Mouse (Mus musculus) adrenal gland, postnatal 4 days (tissue): Measurements from ENCODE around the gene Vmn1r57. TPM values are rescaled to one million over a fixed set of nuclear protein-coding genes. Genes with fewer than 3 reads are reported as not detected.
"Not testable (repeated sequence)": the region's sequence is repeated elsewhere in the genome, so short reads cannot be mapped to it uniquely, and the experiment has no call there.

Source experiments
- DNase-seq, 2 experiments: peaks; one replicate each; pipeline ENCODE4 v3.0.0; 2021 to 2022; ENCODE audit warnings: low spot score in 2 of 2, mixed read lengths in 2 of 2
- long read RNA-seq, 2 experiments: library from polyadenylated mRNA; stranded (forward); transcript quantifications; one replicate each; pipeline ENCODE4 v2.0.0; 2021
- total RNA-seq, 2 experiments: library from RNA; stranded (reverse); gene quantifications; 2 replicates each; pipeline ENCODE4 v1.2.3; 2021

Vmn1r57 gene
- not detected for total RNA-seq
- long read RNA-seq, experiment 1, result 0 reads
- long read RNA-seq, experiment 2, result 0 reads

- not testable (repeated sequence) for DNase-seq
These were observed at the start of gene Vmn1r57 for GRCm38 (mm10) chr7:5218193-5218592. Vmn1r57 (plus strand) TSS chr7:5218493.

DNA sequence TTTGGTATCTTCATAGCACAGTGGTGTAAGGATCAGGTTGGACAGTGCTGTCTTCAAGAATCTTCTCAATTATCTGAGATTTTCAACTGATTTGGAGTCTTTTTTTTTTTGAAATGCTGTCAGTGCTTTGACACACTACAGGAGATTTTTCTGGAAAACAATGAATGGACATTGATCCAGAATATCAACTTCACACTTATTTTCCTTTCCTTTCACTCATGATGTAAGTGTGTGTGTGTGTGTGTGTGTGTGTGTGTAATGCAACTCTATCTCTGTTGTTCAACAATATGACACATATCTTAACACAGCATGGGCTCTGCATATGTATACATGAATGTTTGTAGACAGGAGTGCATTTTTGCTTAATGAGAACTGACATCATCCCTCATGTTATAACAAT lies 21.6 kb upstream of the Vmn1r57 start, which contains the start of gene Vmn1r56:
Vmn1r56 (minus strand) TSS at position 101 of the 400 bp plus-strand sequence.
- not testable (repeated sequence) for DNase-seq

DNA sequence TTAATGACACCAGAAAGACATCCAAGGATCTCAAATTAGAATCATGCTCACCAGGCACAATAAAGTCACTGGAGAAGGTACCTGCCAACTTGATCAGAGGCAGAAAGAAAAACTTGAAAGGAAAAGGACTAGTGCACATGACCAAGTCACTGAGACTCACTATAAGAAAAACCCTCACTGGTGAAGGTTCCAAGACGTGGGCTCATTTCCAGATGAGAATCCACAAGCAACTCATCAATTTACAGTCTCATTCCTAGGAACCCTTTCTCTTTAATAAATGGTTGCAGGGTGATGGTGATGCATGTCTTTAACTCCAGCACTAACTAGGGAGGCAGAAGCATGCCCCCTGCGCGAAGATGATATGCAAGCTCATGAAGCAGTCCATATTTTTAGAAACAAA lies 44.8 kb downstream of the Vmn1r57 start:
- DNase-seq, result no peak

Other genes with a start within 250 kb of the Vmn1r57 start
- gene Sbk3, start 247.3 kb upstream of the Vmn1r57 start, total RNA-seq, result under 1 TPM; 0.20 to 0.28 TPM
- gene Zfp579, start 222.3 kb upstream of the Vmn1r57 start, total RNA-seq, result 10 to 100 TPM; 34.1 to 35.2 TPM
- 10 to 100 TPM; 10.6 to 11.1 TPM for gene Zfp524, start 204.1 kb upstream of the Vmn1r57 start, total RNA-seq
- gene Fiz1, start 203.8 kb upstream of the Vmn1r57 start, total RNA-seq, result 10 to 100 TPM; 39.6 to 40.5 TPM
- gene Gm44973, start 203.0 kb upstream of the Vmn1r57 start, total RNA-seq, result not detected
- gene Zfp865, start 198.1 kb upstream of the Vmn1r57 start, total RNA-seq, result 10 to 100 TPM; 40.1 to 41.8 TPM
- gene Ccdc106, start 197.9 kb upstream of the Vmn1r57 start, total RNA-seq, result 1 to 10 TPM; 2.7 to 4.4 TPM
- gene 4632433K11Rik, start 184.4 kb upstream of the Vmn1r57 start, total RNA-seq, result not detected
- 1 to 10 TPM; 7.0 to 7.1 TPM for gene Zfp784, start 180.0 kb upstream of the Vmn1r57 start, total RNA-seq
- 10 to 100 TPM; 19.9 to 23.6 TPM for gene Zfp580, start 167.0 kb upstream of the Vmn1r57 start, total RNA-seq
- 100 to 1,000 TPM; 207 to 230 TPM for gene U2af2, start 156.3 kb upstream of the Vmn1r57 start, total RNA-seq
- gene Epn1, start 138.3 kb upstream of the Vmn1r57 start, total RNA-seq, result 100 to 1,000 TPM; 166 to 167 TPM
- gene Rfpl4, start 101.5 kb upstream of the Vmn1r57 start, total RNA-seq, result not detected
- 1 to 10 TPM in 1 of 2 experiments, under 1 TPM in 1; 0.82 to 1.0 TPM for gene Rasl2-9, start 92.5 kb upstream of the Vmn1r57 start, total RNA-seq
- gene Vmn1r55, start 68.8 kb upstream of the Vmn1r57 start, total RNA-seq, result not detected
- not detected for gene Vmn1r56, start 21.7 kb upstream of the Vmn1r57 start, total RNA-seq
- gene Gm5065, start 132.0 kb downstream of the Vmn1r57 start, total RNA-seq, result not detected
- not detected for gene Nlrp2, start 132.5 kb downstream of the Vmn1r57 start, total RNA-seq
- gene Vmn1r58, start 194.9 kb downstream of the Vmn1r57 start, total RNA-seq, result not detected
- not detected for gene Vmn1r59, start 238.3 kb downstream of the Vmn1r57 start, total RNA-seq